Mouse (Mus musculus): ENCODE results near the gene Slain2.
"Not testable (repeated sequence)": the region's sequence is repeated elsewhere in the genome, so short reads cannot be mapped to it uniquely, and the experiment has no call there.

Gene Slain2

DNA sequence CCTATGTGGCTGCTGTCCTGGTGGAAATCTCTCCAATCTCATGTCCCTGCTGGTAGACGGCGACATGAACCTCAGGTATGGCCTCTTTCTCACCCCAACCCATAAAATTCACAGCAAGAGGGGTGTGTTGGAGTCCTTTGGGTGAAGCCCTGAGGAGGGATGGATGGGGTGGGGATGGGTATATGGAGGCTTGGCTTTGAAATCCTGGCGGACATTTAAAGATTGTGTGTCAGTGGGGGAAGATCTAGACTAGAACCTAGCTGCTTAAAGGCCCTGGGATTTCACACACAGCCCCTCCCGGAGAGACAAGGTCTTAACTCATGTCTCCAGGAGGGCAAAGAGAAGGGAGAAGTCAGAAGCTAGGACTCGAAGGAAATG lies 93.5 kb downstream of the Slain2 start:
- no peak for DNase-seq (ENCODE audit: extremely low read depth, insufficient read length, low spot score)

DNA sequence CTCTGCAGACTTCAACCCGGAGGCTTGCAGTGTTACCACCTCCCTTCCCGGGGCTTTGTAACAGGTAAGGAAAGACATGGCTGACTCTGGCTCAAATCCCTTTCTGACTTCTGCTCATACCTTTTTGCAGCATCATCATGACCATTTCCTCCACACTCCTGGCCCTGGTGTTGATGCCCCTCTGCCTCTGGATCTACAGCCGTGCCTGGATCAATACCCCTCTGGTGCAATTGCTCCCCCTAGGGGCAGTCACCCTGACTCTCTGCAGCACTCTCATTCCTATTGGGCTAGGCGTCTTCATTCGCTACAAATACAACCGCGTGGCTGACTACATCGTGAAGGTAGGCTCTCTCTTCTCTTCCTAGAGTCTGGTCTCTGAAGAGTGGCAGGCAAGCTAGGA lies 94.1 kb downstream of the Slain2 start:
- DNase-seq (ENCODE audit: extremely low read depth, insufficient read length, low spot score), result not testable (repeated sequence)

DNA sequence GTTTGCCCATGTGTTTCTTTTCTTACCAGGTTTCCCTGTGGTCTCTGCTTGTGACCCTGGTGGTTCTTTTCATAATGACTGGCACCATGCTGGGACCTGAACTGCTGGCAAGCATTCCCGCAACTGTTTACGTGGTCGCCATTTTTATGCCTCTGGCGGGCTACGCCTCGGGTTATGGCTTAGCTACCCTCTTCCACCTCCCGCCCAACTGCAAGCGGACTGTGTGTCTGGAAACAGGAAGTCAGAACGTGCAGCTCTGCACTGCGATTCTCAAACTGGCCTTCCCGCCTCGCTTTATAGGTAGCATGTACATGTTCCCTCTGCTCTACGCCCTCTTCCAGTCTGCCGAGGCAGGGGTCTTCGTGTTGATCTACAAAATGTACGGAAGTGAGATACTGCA lies 97.7 kb downstream of the Slain2 start:
- not testable (repeated sequence) for DNase-seq (ENCODE audit: extremely low read depth, insufficient read length, low spot score)

DNA sequence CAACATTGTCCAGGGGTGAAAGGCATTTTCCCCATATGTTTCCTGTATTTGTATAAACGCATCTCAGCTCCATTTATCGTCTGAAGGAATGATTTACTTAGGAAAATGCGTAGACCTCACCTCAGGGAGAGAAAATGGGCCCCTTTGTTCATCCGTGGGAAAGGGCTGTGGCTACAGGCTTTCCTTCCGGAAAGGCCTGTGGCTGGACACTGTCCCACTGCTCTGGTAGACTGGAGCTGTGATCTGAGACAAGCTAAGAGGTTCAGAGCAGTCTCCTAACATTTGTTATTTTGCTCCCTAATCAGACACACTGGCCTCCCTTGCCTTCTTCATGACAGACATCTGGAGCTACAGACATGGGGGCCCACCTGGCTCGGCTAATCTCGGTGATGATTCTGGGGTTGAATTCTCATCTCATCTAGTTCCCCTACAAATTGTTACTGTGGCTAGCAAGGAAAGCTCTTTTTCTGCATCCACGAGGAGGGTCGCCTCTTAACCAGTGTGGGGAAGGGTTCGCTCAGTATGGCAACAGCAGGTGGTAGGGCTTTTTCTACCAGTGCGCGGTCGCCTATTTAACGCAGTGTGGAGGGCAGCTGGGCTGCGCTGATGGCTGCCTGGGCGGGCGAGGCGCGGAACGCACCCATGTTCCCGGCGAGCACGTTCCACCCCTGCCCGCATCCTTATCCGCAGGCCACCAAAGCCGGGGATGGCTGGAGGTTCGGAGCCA lies 98.9 kb downstream of the Slain2 start:
- not testable (repeated sequence) for DNase-seq (ENCODE audit: extremely low read depth, insufficient read length, low spot score)

DNA sequence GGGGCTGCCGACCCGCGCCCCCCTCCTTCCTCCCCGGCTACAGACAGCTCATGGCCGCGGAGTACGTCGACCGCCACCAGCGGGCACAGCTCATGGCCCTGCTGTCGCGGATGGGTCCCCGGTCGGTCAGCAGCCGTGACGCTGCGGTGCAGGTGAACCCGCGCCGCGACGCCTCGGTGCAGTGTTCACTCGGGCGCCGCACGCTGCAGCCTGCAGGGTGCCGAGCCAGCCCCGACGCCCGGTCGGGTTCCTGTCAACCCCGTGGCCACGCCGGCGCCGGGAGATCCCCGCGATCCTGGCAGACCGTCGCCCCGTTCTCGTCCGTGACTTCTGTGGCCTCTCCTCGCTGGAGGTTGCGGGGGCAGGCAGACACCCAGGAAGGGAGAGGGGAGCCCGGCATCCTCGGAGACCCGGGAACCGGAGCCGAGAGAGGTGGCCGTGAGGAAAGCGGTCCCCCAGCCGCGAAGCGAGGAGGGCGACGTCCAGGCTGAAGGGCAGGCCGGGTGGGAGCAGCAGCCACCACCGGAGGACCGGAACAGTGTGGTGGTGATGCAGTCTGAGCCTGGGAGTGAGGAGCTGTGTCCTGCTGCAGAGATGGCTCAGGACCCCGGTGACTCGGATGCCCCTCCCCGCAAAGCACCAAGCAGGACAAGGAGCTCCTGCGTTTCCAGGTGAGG lies 99.6 kb downstream of the Slain2 start:
- DNase-seq (ENCODE audit: extremely low read depth, insufficient read length, low spot score), result not testable (repeated sequence)

DNA sequence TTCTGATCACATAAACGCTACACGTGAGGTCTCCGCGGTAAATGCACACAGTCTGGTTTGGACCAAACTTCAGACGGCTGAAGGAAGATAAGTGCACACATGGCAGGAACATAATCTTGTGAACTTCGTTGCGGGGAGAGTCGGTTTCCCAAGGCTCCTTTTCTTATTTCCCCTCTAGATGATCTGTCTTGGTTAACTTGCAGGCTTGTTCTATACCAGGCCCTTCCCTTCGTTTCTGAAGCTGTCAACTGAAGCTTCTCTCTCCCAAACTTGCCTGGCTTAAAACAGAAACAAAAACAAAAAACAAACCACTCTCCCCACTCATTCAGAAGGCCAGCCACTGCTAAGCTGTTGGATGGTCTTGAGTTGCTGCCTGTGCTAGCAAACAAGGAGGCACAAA lies 100.6 kb downstream of the Slain2 start:
- DNase-seq (ENCODE audit: extremely low read depth, insufficient read length, low spot score), result no peak

DNA sequence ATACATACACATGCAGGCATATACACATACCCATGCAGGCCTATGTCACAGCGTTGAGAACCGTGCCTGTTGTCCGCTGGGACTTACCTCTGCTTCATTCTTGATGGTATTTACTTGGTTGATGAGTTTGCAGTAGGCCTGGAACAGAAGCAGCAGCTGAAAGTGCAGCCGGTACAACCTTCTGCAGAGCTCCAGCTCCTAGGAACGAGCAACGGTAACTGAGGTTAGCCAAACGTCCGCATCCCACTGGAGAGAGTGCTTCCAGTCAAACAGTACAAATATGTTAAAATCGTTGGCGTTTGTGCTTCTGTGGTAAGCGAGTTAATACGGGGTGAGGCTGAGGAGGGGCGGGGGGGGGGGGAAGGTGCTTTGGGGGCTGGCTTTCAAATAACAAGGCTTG lies 109.7 kb downstream of the Slain2 start:
- DNase-seq (ENCODE audit: extremely low read depth, insufficient read length, low spot score), result no peak
